Mouse (Mus musculus) frontal cortex, adult (tissue): ENCODE data around the gene Slc39a5.
A peak's percentile ranks its signal among the peaks of the same experiment; 100 is the strongest.

Experiments used
- ATAC-seq: cut with Nextera tagmentation; 2 replicates; pipeline ENCODE4 v1.9.2; 2017; ENCODE audit warnings: mild to moderate bottlenecking, moderate library complexity, mixed read lengths; ENCODE audit not compliant: low TSS enrichment

Slc39a5 gene

DNA sequence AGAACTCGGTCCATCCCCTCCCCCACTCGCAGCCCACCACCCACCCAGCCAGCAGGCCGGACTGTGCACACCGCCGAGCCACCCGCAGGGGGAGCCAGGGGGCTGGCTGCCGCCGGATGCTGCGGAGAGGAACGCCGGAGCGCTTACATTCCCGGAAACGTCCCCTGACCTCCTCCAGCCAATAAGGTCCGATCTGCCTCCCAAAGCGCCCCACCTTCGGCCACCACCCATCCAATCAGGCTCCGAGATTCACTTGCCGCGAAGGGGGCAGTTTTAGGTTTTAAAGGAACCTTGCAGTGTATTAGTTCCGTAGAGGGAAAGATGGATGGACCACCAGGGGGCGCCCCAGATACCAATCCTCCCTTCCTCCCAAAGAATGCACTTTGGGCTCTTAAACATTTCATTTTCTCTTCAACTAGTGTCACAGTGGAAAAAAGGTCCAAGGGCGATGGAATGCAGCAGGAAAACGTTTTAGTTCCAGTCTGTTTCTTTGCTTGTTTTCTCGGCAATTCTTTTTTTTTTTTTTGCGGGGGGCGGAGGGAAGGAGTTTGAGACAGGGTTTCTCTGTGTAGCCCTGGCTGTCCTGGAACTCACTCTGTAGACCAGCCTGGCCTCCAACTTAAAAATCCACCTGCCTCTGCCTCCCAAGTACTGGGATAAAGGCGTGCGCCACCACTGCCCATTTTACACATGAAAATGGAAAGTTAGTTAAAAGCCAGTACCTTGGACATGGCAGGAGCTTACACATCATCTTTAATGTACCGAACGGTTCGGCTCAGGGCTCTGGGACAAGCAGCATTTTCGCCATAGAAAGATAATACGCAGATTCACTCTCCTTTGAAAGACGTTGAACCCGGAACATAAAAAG is 8.9 kb upstream of the Slc39a5 start:
- ATAC-seq = peak; percentile 88

DNA sequence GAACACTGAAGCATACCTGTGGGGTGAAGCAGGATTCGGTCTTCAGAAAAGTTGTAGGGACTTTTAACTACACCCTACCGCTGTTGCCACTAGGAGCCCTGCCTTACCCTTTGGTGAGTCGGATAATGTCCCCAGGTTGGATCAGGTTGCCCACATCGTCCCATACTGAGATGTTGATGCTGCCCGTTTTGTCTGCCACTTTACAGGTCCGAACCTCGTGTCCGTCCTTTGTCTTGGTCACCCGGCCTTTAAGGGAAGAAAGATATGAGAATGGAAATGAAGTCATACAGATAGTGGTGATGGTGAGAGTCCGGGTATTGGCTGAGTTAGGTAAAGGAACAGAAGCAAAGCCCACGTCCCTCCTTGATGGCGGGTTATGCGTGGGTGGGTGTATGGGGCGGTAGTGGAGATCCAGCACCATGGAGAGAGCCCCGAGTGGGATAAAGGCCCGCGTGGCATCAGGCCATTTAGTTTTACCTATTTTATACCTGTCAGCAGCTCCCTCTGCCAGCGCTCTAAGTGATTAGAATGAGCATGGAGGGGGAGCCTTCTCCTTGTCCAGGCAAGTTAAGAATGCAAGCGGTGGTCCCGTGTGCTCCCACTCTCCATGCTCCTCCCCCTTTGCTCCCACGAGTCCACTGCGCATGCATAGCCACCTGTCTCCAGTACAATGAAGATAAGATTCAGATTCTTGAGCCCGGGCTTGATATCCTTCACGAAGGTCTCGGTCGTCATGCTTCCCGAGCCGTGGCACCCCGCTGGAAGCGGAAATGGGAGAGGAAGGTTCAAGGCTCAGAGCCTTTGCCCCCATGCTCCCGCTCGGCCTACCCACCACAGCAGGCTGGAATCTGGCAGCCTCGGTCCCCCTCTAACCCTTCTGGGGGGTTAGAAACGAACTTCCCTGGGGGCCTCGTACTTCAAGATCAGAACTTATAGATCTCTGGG is 7.8 kb upstream of the Slc39a5 start:
- no peak for ATAC-seq

DNA sequence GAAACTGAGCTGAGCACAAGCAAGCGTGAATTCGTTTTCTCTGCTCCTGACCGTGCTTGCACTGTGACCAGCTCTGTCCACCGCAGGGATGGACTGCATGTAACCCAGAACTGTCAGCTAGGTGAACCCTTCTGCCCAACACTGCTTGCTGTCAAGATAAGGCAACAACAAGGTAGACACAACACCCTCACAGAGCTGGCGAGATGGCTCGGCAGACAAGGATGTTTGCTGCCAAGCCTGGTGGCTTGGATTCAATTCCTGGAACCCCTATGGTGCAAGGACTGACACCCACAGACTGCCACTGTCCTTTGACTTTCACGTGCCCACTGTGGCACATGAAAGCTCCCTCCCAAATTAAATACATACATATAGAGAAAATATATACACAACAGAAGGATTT is 2.9 kb upstream of the Slc39a5 start:
- no peak for ATAC-seq

DNA sequence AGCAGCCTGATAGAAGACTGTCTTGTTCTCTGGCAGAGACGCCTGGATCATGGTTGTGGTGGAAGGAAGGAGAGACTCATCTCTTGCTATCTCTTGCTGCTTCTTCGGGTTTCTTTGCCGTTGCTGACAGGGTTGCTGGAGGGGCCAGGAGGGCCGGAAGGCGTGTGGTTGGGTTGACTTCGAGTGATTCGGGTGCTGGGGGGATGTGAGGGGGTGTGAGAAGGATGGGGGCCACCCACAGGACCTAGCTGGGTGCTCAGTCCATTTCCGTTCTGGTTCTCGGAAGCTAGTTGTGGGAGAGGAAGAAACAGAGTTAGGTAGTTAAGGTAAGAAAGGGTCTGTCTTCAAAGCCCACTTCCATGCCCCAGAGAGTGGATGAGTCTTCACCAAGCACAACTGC is 609 bp upstream of the Slc39a5 start:
- no peak for ATAC-seq

DNA sequence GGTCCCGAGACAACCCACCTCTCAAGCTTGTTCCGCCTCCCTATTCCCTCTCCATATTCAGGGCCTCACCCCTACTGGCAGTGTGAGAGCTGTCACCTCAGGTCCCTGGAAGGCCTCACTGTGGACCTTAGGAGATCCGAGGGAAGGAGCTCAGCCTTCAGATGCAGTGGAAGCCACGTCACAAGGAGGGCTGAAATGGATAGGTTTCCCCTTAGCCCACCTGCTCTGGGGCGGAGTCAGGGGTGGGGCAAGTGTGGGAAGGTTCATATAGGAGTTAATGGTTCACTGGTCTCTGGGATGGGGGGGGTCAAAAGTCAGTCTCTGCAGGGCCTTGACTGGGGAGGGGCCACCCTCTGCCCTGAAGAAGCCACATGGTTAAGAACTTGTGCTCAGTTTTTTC is 691 bp downstream of the Slc39a5 start:
- ATAC-seq = no peak

DNA sequence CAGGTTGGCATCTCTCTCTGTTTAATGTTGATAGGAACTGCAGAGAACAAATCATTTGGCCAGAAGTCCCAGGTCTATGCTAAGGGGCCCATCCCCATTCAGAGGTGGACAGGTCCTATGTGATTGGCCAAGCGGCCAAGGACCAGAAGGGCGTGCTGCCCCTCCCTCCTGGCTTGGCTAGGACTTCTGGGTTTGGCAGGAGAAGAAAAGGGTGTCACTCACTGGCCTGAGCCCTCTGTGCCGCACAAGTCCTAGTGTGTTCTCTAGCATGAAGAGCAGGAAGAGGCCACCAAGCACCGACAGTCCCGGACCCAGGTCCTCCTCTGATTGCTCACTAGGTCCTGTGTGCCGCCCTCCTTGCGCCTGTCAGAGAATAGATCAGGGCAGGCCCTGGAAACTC is 3.6 kb downstream of the Slc39a5 start:
- ATAC-seq = peak; percentile 17; the same call in 1 of the 2 replicates

DNA sequence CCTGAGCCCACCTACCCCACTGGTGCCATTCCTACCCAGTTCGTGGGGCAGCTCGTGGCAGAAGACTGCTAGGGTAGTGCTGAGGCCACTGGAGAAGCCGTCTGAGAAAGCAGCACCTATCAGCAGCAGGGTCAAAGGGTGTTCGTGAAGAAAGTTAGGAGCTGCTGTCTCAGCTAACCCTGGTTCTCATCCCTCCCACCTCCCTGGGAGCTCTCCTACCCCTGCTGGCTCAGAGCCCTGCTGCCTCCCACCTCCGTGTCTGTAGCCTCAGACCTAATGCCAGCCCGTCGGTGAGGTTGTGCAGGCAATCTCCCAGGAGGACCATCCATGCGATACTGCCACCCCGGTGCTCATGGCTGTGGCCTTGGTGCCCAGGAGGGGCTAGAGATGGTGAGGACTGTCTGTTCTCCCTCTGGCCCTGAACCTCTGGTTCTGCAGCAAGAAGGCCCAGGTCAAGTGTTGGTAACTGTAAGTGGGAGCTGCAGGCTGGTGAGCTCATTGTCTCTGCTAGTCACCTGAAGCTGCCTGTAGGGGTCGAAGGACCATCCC is 4.2 kb downstream of the Slc39a5 start:
- peak; percentile 15; the same call in 1 of the 2 replicates for ATAC-seq

DNA sequence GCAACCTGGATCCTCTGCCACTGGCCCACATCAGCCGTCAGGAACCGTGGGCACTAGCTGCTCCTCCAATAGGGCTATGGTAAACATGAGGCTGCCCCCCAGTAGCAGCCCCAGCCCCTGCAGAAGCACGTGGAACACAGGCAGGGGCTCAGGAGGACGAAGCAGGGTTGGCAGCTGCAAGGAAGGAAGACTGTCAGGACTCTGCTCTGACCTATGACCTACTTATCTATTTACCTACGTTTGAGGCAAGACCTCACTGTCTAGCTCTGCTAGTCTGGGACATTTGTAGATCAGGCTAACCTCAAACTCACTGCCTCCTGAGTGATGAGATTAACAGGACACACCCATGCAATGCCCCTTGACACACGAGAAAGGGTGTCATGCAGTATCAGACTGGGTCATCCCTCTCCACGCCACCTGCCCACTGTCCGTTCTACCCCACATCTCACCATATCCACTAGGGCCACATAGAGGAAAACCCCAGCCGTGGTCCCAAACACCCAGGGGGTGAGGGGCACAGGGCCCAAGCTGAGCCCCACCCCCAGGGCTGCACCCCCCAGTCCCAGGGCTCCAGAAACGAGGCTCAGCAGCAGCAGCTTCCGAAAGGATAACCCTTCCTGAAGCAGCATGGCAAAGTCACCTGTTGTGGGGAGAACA is 4.9 kb downstream of the Slc39a5 start:
- no peak for ATAC-seq

DNA sequence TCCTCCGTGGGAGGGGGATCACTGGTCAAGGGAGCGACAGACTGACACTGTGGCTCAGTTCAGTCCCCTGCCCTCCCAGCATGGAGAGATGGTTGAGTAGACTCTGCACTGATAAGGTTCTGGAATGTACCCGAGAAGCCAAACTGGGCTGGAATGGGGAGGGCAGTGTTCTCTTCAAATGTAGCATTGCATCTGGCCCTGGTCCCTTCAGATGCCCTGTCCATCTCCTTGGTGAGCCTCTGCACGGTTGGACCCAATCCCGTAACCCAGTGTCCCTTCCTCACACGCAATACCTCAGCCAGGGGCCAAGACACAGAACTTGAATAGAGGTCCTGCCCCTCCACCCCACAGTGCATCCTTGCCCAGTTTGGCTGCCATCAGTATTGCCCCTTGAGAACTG is 9.2 kb downstream of the Slc39a5 start:
- ATAC-seq = no peak

DNA sequence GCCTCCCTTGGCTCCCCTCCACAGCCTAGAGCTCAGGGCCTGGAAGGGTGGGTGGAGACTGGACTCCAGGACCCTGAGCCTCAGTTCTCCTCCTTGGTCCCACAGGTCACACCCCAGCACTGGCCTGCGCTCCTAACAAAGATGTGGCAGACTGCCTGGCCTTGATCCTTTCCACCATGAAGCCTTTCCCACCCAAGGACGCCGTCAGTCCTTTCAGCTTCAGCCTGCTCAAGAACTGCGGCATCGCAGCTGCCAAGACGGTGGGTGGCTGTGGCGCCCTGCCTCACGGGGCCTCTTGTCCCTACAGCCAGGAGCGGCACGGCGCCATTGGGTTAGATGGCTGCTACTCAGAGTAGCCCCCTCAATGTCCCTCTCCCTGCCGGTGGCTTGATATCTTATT is 10.7 kb downstream of the Slc39a5 start:
- ATAC-seq = no peak

DNA sequence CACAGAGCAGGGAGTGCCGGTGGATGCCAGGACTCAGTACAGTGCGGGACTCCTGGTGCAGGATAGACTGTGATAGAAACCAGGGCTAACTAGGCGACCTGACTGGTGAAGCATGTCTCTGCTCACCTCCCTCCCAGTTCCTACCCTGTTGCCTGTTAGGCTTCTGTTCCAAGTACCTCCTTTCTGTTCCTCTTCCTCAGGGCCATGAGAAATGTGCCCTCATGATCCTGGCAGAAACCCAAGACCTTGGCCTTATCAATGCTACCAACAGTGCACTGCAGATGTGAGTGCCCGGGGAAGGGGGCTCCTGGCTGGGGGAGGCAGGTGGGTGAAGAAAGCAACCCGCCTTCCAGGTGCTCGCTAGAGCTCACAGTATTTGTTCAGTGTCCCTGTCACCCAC is 11.5 kb downstream of the Slc39a5 start:
- ATAC-seq = no peak

DNA sequence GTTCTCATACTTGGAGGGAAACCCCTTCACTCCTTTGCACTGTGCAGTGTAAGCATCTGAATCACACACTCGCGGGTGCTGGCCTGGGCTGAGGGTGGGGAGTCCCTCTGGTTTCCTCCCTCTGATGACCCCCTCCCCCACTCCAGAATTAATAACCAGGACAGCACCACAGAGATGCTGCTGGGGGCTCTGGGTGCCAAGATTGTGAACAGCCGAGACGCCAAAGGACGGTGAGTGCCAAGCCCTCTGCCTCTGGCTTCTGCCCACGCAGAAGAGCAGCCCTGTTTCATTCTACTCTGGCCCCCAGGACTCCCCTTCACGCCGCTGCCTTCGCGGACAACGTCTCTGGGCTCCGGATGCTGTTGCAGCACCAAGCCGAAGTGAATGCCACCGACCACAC is 12.1 kb downstream of the Slc39a5 start:
- ATAC-seq = no peak

DNA sequence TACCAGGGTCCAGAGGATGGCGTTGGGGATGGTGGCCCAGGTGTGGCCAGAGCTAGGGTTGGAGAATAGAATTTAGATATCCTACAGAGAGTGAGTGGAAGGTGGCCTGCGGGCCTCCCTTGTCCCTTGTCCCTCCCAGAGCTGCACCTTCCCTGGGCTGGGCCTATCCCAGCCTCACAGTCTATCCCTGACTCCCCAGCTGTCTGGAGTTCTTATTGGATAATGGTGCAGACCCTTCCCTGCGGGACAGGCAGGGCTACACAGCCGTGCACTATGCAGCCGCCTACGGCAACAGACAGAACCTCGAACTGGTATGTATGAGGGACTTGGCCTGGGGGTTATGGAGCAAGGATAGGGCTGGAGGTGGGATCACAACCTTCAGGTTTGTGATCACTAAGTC is 15.1 kb downstream of the Slc39a5 start:
- ATAC-seq = no peak

DNA sequence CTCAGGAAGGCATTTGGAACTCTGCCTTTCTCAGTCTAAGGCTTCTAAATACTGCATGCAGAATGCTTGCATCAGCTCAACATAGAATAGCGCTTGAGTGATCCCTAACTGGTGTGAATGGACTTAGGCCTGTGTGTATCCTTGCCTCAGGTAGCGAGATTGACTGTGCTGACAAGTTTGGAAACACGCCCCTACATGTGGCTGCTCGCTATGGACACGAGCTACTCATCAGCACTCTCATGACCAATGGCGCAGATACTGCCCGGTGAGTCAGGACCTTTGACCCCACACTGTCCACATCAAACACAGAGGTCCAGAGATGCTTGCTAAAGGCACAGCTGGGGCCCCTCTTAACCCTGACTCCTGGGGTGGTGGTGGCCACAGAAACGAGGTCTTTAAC is 18.5 kb downstream of the Slc39a5 start:
- ATAC-seq = no peak

DNA sequence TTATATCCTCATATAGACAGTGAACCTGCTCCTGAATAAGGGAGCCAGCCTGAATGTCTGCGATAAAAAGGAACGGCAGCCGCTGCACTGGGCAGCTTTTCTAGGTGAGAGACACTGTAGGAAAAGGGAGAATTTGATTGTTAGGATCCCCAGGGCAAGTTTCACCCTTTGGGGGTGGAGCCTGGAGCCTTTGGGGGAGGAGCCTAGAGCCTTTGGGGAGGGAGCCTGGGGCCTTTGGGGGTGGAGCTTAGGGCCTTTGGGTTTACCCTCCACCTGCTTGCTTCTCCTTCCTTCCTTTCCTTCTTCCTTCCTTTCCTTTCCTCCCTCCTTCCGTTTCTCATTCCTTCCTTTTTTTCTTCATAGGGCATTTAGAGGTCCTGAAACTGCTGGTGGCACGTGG is 20.5 kb downstream of the Slc39a5 start:
- ATAC-seq = no peak

DNA sequence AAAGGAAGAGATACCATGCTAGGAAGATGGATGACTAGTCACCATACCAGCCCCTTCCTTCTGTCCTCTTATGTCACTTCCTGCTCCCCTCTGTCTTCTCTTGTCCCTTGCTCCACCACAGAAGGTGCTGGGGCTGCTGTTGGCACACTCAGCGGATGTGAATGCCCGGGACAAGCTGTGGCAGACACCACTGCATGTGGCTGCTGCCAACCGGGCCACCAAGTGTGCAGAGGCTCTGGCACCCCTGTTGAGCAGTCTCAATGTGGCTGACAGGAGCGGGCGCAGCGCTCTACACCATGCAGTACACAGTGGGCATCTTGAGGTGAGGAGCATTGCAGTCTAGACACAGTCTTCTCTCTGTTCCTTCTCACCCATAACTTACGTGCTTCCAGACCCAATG is 21.8 kb downstream of the Slc39a5 start:
- no peak for ATAC-seq

DNA sequence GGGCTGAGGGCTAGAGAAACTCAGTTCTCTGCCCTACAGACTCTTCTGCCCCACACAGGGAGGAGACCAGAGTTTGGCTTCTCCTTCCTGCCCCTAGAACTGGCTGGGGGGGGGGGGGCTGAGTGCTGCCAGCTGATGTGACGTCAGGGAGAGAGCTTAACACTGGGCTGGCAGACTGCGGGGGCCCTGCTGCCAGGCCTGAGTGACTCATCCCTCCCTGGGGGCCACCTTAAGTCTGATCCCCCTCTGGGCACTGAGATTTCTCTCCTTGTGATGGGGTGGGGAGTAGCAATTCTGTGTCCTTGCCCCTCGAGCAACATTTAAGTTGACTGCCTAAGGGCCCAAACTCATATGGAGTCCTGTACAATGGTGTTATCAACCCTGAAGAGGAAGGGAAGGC is 22.6 kb downstream of the Slc39a5 start:
- peak; percentile 20; the same call in 1 of the 2 replicates for ATAC-seq

DNA sequence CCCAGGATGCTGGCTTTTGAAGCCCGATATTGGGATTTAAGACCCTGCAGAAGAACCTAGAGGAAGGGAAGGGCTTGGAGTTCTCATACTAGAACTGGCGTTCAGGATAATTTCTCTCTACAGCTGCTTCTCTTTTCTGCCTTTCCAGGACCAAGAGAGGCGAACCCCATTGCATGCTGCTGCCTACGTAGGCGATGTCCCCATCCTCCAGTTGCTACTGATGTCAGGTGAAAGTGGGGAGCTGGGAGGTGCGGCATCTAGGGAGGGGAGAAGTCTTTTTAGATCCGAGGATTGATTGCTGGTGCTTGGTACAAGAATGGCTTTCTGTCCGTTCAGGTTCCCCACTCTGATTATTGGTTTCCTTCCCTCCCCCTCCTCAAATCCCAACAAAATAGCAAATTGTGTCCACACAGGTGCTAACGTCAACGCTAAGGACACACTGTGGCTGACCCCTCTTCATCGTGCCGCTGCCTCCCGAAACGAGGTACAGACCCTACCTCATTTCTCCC is 23.0 kb downstream of the Slc39a5 start:
- ATAC-seq = peak; percentile 45

DNA sequence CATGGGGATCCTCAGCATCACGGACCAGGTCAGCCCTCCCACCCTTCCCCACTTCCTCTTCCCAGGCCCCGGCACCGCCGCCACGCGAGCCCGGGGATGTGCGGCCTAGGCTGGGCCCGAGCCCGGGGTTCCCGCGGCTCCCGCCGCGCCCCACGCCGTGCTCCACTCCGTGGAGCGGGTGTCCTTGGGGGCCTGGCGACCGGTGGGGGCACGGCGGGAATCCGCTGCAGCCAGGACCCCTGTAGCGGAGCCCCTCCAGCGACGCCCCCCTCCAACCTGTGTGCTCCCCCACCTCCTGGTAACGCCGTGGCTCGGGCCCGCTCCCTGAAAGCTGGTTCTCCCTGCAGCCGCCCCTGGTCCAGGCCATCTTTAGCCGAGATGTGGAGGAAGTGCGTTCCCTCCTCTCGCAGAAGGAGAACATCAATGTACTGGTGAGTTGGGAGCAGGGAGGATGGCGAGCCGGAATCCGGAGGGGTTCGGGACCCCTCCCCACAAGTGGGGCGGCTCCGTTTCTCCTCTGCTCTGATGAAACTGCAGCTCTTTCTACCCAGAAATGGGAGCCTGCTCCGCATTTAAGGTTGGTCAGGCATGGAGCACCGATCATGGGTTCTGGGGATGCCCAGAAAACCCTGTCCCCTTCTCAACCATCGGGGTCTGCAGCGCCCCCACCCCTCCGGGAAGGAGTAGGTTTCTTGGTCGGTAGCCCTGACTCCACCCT is 23.6 kb downstream of the Slc39a5 start:
- ATAC-seq = peak; percentile 39

DNA sequence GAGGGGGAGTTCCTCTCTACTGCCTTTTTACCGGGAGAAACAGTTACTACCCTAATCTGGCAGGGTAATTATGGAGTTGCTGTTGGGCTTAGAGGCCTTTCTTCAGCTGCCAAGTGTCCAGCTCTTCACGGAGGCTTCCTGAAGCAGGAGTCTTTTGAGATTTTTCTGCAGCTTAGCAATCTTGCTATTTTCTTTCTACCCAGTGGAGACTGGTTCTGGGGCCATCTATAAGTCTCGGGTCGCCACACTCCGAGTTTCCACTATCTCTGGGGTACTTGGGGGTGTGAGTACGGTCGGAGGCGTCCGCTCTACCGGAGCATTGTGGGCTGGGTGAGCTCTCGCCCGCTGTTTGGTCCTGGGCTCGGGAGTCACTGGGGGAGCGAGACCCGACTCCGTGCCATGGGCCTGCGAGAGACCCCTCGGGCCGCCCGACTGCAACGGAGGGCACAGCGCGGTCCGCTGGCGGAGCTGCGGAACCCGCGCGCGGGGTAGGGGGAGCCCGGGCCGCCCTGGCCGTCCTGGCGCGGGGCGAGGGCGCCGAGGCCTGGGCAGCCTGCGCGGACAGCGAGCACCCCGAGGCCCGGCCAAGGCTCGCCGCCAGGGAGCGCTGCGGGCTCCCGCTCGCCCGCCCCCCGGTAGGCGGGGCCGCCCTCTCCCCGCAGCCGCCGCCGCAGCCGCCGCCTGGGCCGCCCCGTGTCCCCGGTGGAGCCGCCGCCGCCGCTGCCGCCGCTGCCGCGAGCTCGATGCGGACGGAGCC is 24.4 kb downstream of the Slc39a5 start, which contains the start of gene Ankrd52:
Gene Ankrd52 (plus strand): TSS at position 661 of the 757 bp plus-strand sequence.
- ATAC-seq = peak; percentile 75
